Mouse (Mus musculus) left cerebral cortex, postnatal 25 days (tissue): Measurements from ENCODE around the gene Magi2. TPM values are rescaled to one million over a fixed set of nuclear protein-coding genes. Genes with fewer than 3 reads are reported as not detected.

Source experiments
- DNase-seq, 2 experiments: peaks; one replicate each; pipeline ENCODE4 v3.0.0; 2022; ENCODE audit warnings: low spot score in 2 of 2, mixed read lengths in 1 of 2
- intact Hi-C: fragments of 180-260 bp; cut with DNase I; formaldehyde crosslinking; loops from one replicate; pipeline ENCODE4 v1.15.1; 2025
- total RNA-seq, 2 experiments: library from RNA; stranded (reverse); gene quantifications; 2 replicates each; pipeline ENCODE4 v1.2.3; 2021

Gene Magi2
- total RNA-seq, 2 experiments from 2014 or later = 118 to 120 TPM

DNA sequence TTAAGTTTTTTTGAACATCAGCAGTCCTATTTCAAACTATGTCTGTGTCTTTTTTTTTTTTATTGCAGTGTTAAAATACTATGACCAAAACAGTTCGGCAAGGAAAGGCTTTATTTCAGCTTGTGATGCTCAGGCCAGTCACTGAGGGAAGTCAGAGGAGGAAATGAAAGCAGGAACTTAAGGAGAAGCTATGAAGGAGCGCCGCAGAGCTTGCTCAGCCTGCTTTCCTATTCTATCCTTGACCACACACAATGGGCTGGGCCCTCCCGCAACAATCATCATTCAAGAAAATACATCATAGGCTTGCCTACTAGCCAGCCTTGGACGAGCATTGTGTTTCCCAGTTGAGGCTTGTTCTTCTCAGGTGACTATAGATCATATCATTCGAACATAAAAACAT is 669.1 kb downstream of the Magi2 start:
- DNase-seq = no peak
- intact Hi-C loops = no loop called here

DNA sequence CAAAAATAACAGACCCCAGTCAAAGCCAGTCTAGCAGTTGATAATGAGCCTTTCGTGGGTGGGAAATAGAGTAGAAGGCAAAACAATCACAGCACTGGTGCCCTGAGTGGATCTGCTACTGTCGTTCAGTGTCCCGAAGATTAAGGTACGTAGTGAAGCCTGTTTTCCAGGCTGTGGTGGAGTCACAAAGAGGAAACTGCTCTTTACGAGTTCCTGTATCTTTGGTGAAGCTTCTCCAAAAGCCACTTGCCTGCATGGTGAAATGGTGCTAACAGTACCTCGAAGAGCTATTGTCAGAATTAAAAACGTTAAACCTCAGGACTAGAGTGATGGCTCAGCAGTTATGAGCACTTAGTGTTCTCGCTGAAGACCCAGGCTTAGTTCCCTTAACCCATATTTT is 674.8 kb downstream of the Magi2 start:
- intact Hi-C loops = no loop called here
- DNase-seq = no peak

DNA sequence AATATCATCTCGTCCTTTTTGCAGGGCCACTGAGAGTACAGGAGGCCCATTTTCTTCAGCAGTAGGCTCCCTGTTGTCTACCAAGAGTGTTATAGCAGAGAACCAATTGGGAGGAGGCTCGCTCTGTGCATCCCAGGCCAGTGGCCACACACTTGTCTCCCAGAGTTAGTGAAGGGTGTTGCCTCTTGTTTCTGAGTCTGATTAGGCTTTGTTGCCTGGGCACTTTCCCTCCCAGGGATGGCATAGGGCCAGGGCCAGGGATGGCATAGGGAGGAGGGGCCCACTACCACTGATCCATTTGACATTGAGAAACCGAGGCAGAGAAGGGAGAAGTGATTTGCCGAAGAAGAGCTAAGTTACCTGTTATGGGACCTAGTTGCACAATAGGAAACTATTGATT is 679.8 kb downstream of the Magi2 start:
- intact Hi-C loops = loop anchor here (5.0 kb wide), 1 partner anchor 796 kb away; no protein-coding TSS in a partner anchor
- DNase-seq = no peak

DNA sequence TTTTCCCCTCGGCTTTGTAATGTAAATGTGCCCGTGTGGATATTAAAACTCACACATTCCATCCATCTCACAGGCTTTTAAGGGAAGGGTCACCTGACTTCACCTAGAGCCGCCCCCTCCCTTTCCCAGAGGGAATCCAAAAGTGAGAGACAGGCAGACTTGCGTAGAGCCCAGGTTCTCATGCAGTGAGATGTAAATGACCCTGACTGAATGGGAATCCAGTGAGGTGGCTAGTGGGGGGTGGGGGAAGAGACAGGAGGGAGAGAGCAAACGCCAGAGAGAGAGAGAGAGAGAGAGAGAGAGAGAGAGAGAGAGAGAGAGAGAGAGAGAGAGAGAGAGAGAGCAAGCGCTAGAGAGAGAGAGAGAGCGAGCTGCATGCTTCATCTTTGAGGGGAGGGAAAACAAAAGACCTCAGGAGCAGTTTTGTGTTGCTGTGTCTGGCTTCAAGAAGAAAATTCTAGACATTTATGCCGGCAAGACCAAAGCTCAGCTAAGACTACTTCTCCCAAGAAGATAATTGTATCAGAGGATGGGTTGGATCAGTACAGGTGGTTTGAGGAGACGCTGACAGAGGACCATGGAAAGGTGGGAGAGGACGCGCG is 680.6 kb downstream of the Magi2 start:
- peak; percentile 34 to 56 for DNase-seq
- intact Hi-C loops = loop anchor here (5.0 kb wide), 1 partner anchor 795 kb away; no protein-coding TSS in a partner anchor

DNA sequence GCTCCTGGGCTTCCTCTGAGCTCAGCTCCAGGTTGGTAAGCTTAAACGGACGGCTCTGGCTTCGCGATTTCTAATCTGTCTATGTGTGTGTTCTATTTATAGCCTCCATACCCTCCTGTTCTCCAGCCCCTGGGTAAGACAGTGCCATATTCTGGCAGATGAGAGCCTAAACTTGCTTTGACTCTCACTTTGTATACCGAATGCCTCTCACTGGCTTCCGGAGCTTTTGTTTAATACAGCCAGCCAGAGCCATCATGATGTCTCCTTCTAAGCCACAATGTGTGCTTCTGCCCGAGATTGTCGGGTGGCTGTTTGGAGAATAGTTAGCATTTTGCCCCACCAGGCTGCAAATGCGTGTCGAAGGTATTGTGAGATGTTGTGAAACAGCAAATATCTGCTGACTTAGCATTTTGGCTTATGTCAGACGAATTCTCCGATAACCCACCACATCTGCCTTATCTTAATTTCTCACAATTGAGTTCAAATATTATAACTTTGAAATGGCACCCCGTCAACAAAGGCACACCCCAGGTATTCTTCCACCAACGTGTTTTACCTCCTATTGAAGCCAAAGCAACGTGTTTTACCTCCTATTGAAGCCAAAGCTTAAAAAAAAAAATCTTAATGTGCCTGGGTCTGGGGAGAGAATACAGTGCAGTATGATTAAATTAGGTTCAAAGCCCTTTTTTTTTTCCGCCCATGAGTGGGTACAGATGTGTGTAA is 681.3 kb downstream of the Magi2 start:
- peak; percentile 54 to 59 for DNase-seq
- intact Hi-C loops = loop anchor here (2.0 to 5.0 kb wide), 2 partner anchors 361 to 794 kb away; no protein-coding TSS in a partner anchor

DNA sequence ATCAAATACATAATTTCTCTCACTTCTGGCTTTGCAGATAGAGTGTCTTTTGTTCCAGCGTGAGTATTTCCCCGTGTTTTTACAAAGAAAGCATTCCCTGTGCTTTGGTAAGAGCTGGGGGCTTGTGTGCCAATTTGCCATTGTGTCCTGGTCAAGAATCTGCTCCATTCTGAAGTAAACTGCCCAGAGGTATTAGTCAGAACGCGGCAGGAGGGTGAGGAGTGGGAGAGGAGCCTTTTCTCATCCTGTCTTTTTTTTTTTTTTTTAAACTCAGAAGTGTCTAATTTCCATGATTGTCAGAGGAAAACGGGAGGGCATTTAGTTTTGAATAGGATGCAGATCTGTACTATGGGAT is 681.8 kb downstream of the Magi2 start:
- DNase-seq = peak in 1 of 2 experiments; percentile 49
- intact Hi-C loops = loop anchor here (2.0 to 5.0 kb wide), 2 partner anchors 362 to 794 kb away; no protein-coding TSS in a partner anchor

DNA sequence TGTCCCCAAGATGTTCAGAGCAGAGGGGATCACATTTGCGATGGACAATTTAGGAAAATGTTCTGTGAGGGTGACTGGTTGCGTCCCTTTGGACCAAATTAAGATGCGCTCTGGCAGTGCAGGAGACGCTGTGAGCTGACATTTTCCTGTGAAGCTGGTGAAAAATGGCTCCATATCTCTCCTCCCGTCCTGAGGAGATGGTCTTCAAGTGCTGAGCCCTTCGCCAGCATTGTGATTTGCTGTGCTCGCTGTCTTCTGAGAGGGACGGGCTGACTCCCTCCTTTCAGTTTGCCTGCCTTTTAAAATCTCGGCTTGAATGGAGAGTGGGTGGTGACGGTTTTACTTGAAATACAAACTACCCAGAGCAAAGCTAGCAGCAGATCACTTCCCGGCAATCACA is 682.2 kb downstream of the Magi2 start:
- intact Hi-C loops = loop anchor here (2.0 to 5.0 kb wide), 2 partner anchors 362 to 793 kb away; no protein-coding TSS in a partner anchor
- DNase-seq = peak; percentile 70 to 84

DNA sequence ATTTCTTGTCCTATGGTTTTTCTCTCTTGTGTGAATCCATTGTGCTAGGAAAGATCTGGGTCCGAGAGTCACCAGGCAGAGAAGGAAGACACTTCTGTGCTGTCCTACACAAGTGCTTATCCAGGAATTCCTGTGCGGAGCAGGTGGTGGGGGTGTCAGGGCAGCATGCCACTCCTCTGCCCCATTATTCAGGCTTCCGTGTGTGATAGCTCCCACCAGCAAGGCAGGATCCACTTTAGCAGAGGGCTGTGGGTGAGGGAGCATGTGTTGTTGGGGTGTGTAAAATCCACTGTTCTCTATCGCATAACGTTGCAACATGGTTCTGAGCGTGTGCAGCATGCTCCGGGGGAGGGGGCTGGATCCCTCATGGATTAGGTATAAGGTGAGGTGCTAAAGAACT is 682.8 kb downstream of the Magi2 start:
- DNase-seq = peak; percentile 25 to 72
- intact Hi-C loops = loop anchor here (2.0 to 5.0 kb wide), 2 partner anchors 363 to 793 kb away; no protein-coding TSS in a partner anchor

DNA sequence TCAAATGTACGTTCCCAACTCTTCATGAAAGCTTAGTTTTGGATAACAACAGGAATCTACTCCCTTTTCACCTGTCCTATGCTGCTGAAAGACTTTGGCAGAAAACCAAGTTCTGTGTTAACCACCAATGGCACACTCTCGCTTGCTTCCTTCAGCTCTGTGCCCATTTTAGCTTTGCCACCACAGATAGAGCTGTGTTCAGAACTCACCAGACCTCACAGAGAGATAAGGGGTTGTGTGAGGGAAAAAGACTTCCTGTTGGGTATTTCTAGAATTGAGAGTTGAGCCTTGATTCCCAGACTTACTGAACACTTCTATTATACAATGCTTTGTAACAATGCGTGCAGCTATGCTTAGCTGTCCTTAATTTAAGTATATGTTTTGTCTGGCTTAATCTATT is 705.3 kb downstream of the Magi2 start:
- DNase-seq = no peak
- intact Hi-C loops = no loop called here

DNA sequence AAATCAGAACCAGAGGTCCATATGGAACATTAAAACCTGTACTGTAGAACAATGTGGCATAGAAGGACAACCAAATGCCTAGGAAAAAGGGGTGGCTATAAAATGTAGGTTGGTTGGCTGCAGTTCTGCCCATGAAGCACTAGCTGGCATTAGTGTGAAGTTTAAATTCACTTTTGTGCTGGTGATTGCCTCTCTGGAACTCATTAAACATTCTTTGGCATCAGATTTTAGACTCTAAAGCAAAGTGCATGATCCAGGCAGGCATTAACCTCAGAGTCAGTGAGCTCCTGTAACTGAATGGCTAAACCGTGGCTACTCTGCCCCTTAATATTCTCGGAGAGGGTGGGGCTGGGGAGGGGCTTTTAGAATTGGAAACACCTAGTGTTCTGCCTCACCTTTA is 706.4 kb downstream of the Magi2 start:
- peak in 1 of 2 experiments; percentile 33 for DNase-seq
- intact Hi-C loops = no loop called here

DNA sequence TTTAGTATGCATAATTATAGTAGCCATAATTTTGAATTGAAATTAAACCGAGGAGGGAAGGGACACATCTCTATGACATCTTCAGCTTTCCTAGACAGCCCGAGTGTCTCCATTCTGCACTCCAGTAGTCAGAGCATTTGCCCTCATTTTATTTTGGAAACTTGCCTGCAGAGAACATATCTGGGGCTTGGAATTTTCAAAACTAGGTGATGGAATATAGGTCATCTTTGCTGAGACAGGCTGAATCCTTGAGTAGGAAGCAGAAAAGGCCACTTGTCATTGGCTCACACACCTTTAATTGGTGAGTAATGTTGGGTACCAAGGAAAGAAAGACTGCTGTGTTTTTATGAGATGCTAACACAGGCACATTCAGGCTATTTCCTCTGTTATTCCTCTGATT is 724.3 kb downstream of the Magi2 start:
- intact Hi-C loops = no loop called here

DNA sequence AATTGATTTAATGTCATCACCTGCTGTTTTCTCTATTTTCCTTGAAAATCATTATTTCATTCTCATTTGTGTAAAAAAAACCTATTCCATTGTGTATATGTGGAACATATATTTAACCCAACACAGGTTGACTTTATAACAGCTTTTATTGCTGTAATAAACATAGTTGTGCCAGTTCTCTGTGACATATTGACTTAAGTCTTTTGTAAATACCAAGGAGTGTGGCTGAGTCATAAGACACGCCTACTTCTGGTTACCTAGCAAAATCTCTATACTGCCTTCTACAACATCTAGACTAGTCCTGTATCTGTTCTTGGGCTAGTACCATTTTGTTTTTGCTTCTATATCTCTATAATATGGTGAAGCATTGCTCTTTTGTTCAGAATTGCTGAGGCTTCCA is 737.3 kb downstream of the Magi2 start:
- no peak for DNase-seq
- intact Hi-C loops = no loop called here

More for the DNA sequence above, 724.3 kb downstream of the Magi2 start:
- peak in 1 of 2 experiments; percentile 45 for DNase-seq

DNA sequence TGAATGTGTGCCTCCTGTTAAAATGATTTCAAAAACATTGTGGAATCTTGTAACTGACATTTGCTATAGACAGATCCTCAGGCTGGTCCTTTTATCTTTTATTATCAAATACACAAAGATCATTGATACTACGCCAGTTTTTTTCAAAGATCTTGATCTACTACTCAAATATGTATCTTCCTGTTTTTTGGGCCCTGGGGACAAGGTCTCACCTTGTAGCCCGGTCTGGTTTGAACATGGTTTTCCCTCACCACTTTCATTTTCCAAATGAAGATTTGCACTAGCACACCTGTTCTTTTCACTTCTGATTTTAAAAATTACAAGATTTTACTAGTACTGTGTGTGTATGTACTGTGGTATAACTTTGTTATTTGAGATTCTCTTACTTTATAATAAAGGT is 745.9 kb downstream of the Magi2 start:
- DNase-seq = no peak
- intact Hi-C loops = no loop called here

DNA sequence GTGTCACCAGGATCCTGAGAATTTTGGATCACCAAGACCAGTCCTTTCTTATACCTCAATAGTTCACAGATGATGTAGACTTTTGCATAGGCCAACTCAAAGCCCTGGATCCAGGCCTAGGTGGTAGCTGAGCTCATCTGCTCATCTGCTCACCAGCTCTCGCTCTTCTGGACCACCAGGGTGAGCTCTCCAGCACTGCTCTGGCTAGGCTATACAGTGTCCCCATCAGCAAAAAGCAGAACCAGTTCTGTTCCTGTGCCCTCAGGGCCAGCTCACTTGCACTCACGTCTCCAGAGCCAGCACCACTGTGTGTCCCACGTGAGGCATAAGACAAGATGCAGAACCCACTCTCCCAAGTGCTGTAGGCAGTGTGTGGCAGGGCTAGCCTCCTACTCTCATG is 747.0 kb downstream of the Magi2 start:
- intact Hi-C loops = no loop called here
- no peak for DNase-seq

DNA sequence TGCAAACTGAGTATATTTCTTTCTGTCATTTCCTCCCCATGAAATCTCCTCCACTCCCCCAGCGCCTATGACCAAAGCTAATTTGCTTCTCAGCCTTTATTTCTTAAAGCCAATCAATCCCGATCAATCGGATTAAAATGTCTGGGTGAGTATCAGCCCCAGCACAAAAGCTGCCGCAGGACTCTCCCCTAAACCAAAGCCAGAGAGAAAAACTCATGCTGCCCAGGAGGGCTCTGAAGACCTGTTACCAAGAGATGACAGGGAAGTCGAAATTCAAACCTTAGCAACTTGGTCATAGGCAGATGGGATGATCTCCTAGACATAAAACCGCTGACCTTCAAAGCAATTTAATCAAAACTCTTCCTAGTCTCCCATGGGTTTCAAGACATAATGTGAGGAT is 754.7 kb downstream of the Magi2 start:
- intact Hi-C loops = no loop called here
- no peak for DNase-seq

DNA sequence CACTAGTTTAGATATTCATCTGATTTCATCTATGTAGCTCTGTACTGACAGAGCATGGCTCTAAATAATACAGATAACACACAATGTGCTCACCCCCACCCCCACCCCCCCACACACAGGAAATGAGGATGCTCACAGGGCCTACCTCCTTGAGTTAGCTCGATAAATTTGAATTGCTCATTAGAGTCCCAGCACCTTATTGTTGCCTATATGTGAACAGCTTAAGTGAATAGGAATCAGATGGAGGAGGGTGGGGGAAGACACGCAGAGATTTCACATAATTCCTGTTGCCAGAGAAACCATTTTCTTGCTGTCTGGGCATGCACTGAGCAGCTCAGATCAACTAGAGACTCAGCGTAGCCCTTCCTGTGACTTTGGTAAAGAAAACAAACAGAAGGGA is 755.2 kb downstream of the Magi2 start:
- DNase-seq = peak; percentile 24 to 54
- intact Hi-C loops = no loop called here

DNA sequence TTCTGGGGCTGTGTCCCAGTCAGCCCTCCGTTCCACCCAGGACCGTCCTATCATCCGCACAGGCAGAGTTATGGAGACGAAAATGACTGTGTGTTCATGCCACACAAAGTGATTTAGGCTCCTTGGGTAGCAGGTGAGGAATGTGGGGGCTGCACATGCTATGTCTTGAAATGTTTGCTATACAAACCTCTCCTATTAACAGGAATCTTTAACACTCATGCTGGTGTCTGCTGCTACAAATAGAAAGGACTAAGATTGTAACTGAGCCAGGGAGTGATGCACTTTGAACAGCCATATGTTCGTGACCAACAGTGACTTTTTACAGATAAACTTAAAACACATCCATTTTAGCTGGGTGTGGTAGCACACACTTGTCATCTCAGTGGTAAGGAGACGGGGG is 772.6 kb downstream of the Magi2 start:
- intact Hi-C loops = no loop called here
- peak in 1 of 2 experiments; percentile 53 for DNase-seq

DNA sequence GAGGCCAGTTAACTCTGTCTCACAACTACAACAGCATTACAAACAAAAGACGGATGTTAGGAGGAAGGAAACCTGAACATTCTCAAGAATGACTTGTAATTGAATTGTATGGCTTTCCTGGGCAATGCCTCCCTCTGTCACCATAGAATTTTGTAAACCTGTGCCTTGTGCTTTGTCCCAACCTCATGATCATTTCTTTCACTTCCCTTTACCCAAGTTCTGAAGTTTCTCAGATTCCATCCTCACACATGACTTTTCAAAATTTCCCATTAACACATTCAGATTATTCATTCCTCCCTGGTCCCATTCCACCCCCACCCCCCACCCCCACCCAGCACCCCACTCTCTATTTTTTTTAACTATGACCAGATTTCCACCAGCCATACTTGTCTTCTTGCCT is 773.1 kb downstream of the Magi2 start:
- DNase-seq = no peak
- intact Hi-C loops = no loop called here

DNA sequence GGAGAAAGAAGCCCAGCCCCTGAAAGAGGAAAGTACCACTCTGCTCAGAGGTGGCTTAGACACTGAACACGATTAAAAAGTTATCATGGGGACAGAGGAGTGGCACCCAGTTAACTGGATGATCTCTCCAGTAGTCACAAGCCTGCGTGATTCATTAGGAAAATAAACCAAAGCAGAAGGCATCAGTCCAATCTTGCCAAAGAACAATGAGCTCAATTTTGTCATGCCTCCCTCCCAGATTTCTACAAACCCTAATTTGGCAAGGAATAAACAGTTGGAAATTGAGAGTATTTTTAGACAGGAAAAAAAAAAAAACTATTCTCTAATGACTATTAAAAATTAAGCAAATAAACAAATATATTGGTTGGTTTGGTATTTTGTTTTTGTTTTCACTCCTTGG is 779.8 kb downstream of the Magi2 start:
- intact Hi-C loops = no loop called here
- no peak for DNase-seq

DNA sequence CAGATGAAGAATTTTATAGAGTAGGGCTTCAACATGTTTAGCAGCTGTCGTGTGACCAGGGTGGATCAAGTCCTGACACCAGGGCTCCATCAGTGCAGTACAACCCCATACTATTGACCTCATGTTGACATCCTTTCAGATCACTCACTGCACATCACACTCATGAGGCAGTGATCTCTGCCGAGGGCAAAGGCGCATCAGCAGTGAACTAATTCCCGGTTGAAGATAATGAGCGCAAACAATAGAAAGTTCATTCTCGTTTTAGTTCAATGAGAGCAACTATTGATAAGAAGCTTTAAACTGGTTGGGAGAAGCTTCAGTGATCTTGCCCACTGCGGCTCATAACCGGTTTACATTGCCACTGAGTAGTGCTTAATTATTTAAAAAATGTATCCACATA is 780.4 kb downstream of the Magi2 start:
- intact Hi-C loops = no loop called here

DNA sequence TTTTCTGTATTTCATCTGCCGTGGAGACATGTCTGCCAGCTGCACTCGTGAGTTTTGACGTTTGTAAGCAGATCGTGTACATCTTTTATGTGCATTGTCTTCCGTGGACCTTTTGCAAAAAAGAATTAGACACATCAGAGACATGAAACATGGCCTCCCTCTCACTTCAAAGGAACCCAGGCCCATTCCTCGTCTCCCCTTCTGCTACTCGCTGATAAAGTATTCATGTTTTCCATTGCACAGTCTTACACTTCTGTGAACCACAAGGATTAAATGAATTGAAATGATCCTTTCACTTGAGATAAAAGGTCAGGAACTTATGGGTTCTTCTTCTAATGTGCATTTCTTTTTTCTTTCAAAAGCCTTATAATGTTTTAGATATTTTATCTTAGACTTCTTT is 783.4 kb downstream of the Magi2 start:
- no peak for DNase-seq
- intact Hi-C loops = no loop called here

More for the DNA sequence above, 780.4 kb downstream of the Magi2 start:
- no peak for DNase-seq
